Mouse (Mus musculus) lung, embryonic 15.5 days (tissue): Measurements from ENCODE around the gene Vstm4. TPM values are rescaled to one million over a fixed set of nuclear protein-coding genes. Genes with fewer than 3 reads are reported as not detected.

ENCODE experiments used
- ATAC-seq: fragments of 200-750 bp; cut with Nextera tagmentation; 2 replicates; pipeline ENCODE4 v1.8.0; 2017; ENCODE audit warnings: moderate number of reproducible peaks, borderline replicate concordance; ENCODE audit not compliant: low FRiP score, low TSS enrichment; ENCODE audit errors: extremely low read depth
- H3K27ac ChIP-seq: fragments of 300-500 bp; sonication (generic); 2 replicates; pipeline ENCODE4 v1.5.1; 2015; ENCODE audit warnings: moderate library complexity, mild to moderate bottlenecking, inconsistent platforms
- H3K27me3 ChIP-seq: fragments of 300-500 bp; sonication (generic); 2 replicates; pipeline ENCODE4 v1.6.1; 2015; ENCODE audit warnings: inconsistent platforms
- H3K36me3 ChIP-seq: fragments of 300-500 bp; sonication (generic); 2 replicates; pipeline ENCODE4 v1.6.1; 2015; ENCODE audit warnings: inconsistent platforms
- H3K4me1 ChIP-seq: fragments of 300-500 bp; sonication (generic); 2 replicates; pipeline ENCODE4 v1.6.1; 2015; ENCODE audit warnings: inconsistent platforms
- H3K4me2 ChIP-seq: fragments of 300-500 bp; sonication (generic); 2 replicates; pipeline ENCODE4 v1.6.1; 2015; ENCODE audit warnings: inconsistent platforms, mild to moderate bottlenecking, moderate library complexity
- H3K4me3 ChIP-seq: fragments of 300-500 bp; sonication (generic); 2 replicates; pipeline ENCODE4 v1.5.1; 2015; ENCODE audit warnings: mild to moderate bottlenecking, inconsistent platforms
- H3K9ac ChIP-seq: fragments of 300-500 bp; sonication (generic); 2 replicates; pipeline ENCODE4 v1.6.1; 2015; ENCODE audit warnings: inconsistent platforms
- H3K9me3 ChIP-seq: fragments of 300-500 bp; sonication (generic); 2 replicates; pipeline ENCODE4 v1.6.1; 2016; ENCODE audit warnings: inconsistent platforms
- WGBS: fragments of 180-500 bp; shearing (Covaris S2); methylation state at CpG from one replicate; pipeline ENCODE4 v1.1.7; 2015; 5-methylcytosine and 5-hydroxymethylcytosine counted together
- polyA plus RNA-seq: library from polyadenylated mRNA; unstranded; fragments of >200 nt; fragmentation: Nextera tagmentation; extraction: Ambion mirVana; gene quantifications from 2 replicates; pipeline ENCODE4 v1.2.1, GENCODE M21; 2015

The Vstm4 gene
- polyA plus RNA-seq, 1 experiment from 2014 or later, result 62.8 TPM

- Histone ChIP-seq H3K4me3 (no peak overlapping the region), H3K9me3 (no peaks in the 10 kb centered on the region), H3K4me1 (peaks cover 16% of the 10 kb centered on the region), H3K27ac (peak overlapping the region; percentile 72), H3K9ac (no peak overlapping the region), H3K4me2 (0 out of 2 replicates have a peak overlapping the region, but pooled peaks have one; percentile 19), H3K27me3 (no peaks in the 10 kb centered on the region), H3K36me3 (no peaks in the 10 kb centered on the region)
- WGBS, result 36% methylated on average over 20 of the region's 20 CpGs
- ATAC-seq, result peak; percentile 94
These were observed 94.1 kb downstream of the Vstm4 start for GRCm38 (mm10) chr14:32950312-32951301.

DNA sequence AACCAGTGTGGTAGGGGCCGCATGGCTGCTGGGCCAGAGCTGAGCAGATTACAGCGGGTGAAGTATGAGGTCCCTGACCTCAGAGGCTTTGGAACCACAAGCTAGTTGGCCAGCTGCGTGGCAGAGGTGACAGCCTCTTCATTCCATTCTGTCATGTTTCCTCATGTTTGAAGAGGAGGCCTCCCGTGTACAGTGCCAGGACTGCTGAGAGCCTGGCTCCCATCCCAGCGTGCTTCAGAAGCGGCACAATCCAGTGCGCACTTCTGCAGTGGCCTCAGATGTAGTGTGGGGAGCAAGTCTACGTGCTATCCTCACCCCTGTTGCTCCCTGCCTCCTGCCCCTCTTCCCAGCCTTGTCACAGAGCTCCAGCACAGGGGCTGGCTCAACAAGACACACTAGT, 99.9 kb downstream of the Vstm4 start:
- Histone ChIP-seq H3K27me3 (no peaks in the 10 kb centered on the region), H3K27ac (peak overlapping the region; percentile 51; the same call in 1 of the 2 replicates), H3K36me3 (no peaks in the 10 kb centered on the region), H3K9me3 (no peaks in the 10 kb centered on the region), H3K4me3 (no peak overlapping the region), H3K9ac (no peak overlapping the region), H3K4me1 (peaks cover 32% of the 10 kb centered on the region), H3K4me2 (peak overlapping the region; percentile 9)
- 18% methylated on average over 8 of the region's 8 CpGs for WGBS
- peak; percentile 93 for ATAC-seq

DNA sequence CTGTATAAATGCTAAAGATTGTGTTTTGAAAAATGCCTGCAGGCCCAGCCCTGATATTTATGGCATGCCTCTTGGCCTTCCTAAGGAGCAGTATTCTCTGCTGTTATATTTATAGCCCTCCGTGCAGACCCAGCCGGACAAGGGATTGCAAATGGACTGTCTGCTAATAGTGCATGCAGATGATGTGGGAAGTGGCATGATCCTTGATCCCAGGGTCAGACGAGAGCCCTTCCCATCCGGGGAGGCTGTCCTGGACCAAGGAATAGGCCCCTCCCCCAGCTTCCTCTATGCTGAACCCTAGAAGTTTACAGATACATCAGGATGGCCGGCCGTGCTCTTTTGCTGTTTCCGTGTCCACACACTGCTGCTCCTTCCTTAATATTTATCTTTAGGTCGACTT, 102.1 kb downstream of the Vstm4 start:
- Histone ChIP-seq H3K4me3 (no peak overlapping the region), H3K27ac (no peak overlapping the region), H3K27me3 (no peaks in the 10 kb centered on the region), H3K9ac (no peak overlapping the region), H3K4me2 (no peak overlapping the region), H3K36me3 (no peaks in the 10 kb centered on the region), H3K4me1 (peaks cover 39% of the 10 kb centered on the region), H3K9me3 (no peaks in the 10 kb centered on the region)
- ATAC-seq, result no peak
- WGBS, result 34% methylated on average over 8 of the region's 8 CpGs

GRCm38 (mm10) chr14:32960481-32960880, 103.9 kb downstream of the Vstm4 start:
- no peaks in the 10 kb centered on the region for H3K27me3 ChIP-seq
- H3K4me3 ChIP-seq, result no peak overlapping the region
- H3K9ac ChIP-seq, result no peak overlapping the region
- H3K4me1 ChIP-seq, result peaks cover 39% of the 10 kb centered on the region
- H3K27ac ChIP-seq, result no peak overlapping the region
- H3K9me3 ChIP-seq, result no peaks in the 10 kb centered on the region
- no peak overlapping the region for H3K4me2 ChIP-seq
- WGBS, result 44% methylated on average over 5 of the region's 5 CpGs
- H3K36me3 ChIP-seq, result no peaks in the 10 kb centered on the region
- no peak for ATAC-seq

GRCm38 (mm10) chr14:32964742-32965141, 108.2 kb downstream of the Vstm4 start:
- Histone ChIP-seq H3K9me3 (no peaks in the 10 kb centered on the region), H3K36me3 (no peaks in the 10 kb centered on the region), H3K27ac (no peak overlapping the region), H3K9ac (no peak overlapping the region), H3K4me2 (no peak overlapping the region), H3K27me3 (no peaks in the 10 kb centered on the region), H3K4me3 (no peak overlapping the region), H3K4me1 (peaks cover 14% of the 10 kb centered on the region)
- no peak for ATAC-seq
- 74% methylated on average over 10 of the region's 10 CpGs for WGBS

DNA sequence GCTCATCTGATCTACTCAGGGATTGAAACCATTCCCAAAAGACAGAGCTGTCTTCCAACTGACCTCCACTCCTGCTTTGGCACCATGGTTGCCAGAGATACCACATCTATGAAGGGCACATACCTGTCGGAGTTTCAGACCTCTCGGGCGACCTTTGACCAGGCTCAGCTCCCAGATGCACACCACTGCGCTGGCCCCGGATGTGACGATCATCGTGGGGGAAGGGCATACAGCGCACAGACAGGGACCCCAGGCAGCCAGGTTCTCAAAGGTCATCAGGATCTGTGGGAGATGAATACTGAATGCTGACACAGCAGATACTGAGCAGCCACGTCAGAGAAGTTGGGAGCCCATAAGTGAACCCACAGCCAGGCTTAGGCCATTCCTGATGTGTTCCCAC, 114.1 kb downstream of the Vstm4 start:
- H3K4me1 ChIP-seq, result no peaks in the 10 kb centered on the region
- H3K9me3 ChIP-seq, result no peaks in the 10 kb centered on the region

GRCm38 (mm10) chr14:32984176-32984738, 127.7 kb downstream of the Vstm4 start:
- Histone ChIP-seq H3K9me3 (no peaks in the 10 kb centered on the region), H3K4me3 (no peak overlapping the region), H3K27me3 (no peaks in the 10 kb centered on the region), H3K9ac (no peak overlapping the region), H3K36me3 (no peaks in the 10 kb centered on the region), H3K4me2 (no peak overlapping the region), H3K4me1 (no peaks in the 10 kb centered on the region), H3K27ac (no peak overlapping the region)
- 41% methylated on average over 6 of the region's 6 CpGs for WGBS
- no peak for ATAC-seq

More for the DNA sequence above, 114.1 kb downstream of the Vstm4 start:
- Histone ChIP-seq H3K4me3 (no peak overlapping the region), H3K36me3 (no peaks in the 10 kb centered on the region), H3K27ac (no peak overlapping the region), H3K27me3 (no peaks in the 10 kb centered on the region; the same call in 1 of the 2 replicates), H3K9ac (no peak overlapping the region), H3K4me2 (no peak overlapping the region)
- ATAC-seq, result 0 out of 2 replicates have a peak, but pooled peaks have one; percentile 14
- 64% methylated on average over 9 of the region's 9 CpGs for WGBS

- Histone ChIP-seq H3K9me3 (no peaks in the 10 kb centered on the region), H3K4me3 (no peak overlapping the region), H3K36me3 (no peaks in the 10 kb centered on the region), H3K4me1 (no peaks in the 10 kb centered on the region), H3K27ac (no peak overlapping the region), H3K4me2 (no peak overlapping the region), H3K27me3 (no peaks in the 10 kb centered on the region), H3K9ac (no peak overlapping the region)
- 66% methylated on average over 4 of the region's 4 CpGs for WGBS
- ATAC-seq, result no peak
These were observed 130.1 kb downstream of the Vstm4 start for GRCm38 (mm10) chr14:32986659-32987058.

Other genes starting within 250 kb of the Vstm4 start
- 0.14 and 0.19 TPM in 2 replicates for gene 3425401B19Rik, start 171.5 kb upstream of the Vstm4 start, polyA plus RNA-seq
- 0.77 and 0.98 TPM in 2 replicates for gene Tmem273, start 70.8 kb upstream of the Vstm4 start, polyA plus RNA-seq
- 0.11 and 0.13 TPM in 2 replicates for gene Fam170b, start 22.8 kb upstream of the Vstm4 start, polyA plus RNA-seq
- gene Lrrc18, start 134.6 kb downstream of the Vstm4 start, polyA plus RNA-seq, result 0.21 and 0.28 TPM in 2 replicates